Comparison of ENCODE assay signal across 21 mouse cellular contexts in the genomic region with DNA sequence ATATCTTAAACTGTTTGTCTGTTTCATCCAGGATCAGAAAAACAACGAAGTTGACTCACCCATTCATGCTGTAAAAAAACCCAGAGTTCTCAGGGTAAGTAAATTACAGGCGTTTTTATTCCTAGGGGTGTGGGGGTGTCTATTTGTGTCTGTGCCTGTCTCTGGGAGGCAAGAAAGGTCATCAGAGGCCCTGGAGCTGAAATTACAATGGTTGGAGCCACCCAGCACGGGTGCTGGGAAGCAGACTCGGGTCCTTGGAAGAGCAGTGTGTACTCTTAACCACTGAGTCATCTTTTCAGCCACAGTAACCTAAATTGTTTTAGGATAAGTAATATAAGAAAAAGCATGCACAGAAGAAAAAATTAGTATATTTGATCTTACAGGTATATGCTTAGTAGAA. TPM values are rescaled to one million over a fixed set of nuclear protein-coding genes. Genes with fewer than 3 reads are reported as not detected.
A peak's percentile ranks its signal among the peaks of the same experiment; 100 is the strongest.
DNase-seq lines count a peak whose midpoint lies in the region; ATAC-seq and TF ChIP-seq lines count a peak whose summit lies in the region.
"Had no signal": no experiment of that assay in that cellular context is flagged by ENCODE, and none has a peak within 500 bp of the region (broad histone marks: within the 10 kb centered on the region; RNA-seq: fewer than 3 reads in every experiment).

No protein-coding gene starts in this region.

- TF ChIP-seq CTCF in layer of hippocampus, adult 2 months (conservative IDR thresholded peaks at IDR 0.05) = no peak

- DNase-seq in ES-CJ7 (ENCODE audit: low read depth, low spot score) (peak; percentile 36), R1 (ENCODE audit: low read depth, low spot score) (peak; percentile 49)
- no peak for DNase-seq in layer of hippocampus, adult 2 months (ENCODE audit: low spot score in 2 of 2)
- no peak for DNase-seq in thymus, postnatal 14 days
- DNase-seq in midbrain, embryonic 14.5 days = no peak
- DNase-seq: adrenal gland, adult 8-10 months; adrenal gland, postnatal 14 days; adrenal gland, postnatal 36 days; cerebellum, adult 11-12 months; cerebellum, adult 2 months; cerebellum, adult 9-10 months; cerebellum, postnatal 10 days; cerebellum, postnatal 25 days; embryo, embryonic 11 days; forebrain, postnatal 0 days had no signal

- H3K27ac ChIP-seq in layer of hippocampus, adult 2 months = no peak overlapping the region
- no peak overlapping the region for H3K27ac ChIP-seq in midbrain, embryonic 14.5 days (replicated peaks; ENCODE audit: low read depth, low read length)
- H3K27ac ChIP-seq: embryonic facial prominence, embryonic 12.5 days; forebrain, embryonic 13.5 days; forebrain, embryonic 15.5 days had no signal

- no peaks in the 10 kb centered on the region for H3K27me3 ChIP-seq in midbrain, embryonic 14.5 days (ENCODE audit: control insufficient read depth, insufficient read depth, low read length)
- H3K27me3 ChIP-seq: embryonic facial prominence, embryonic 12.5 days; forebrain, embryonic 13.5 days; forebrain, embryonic 15.5 days; Patski had no signal

- no peaks in the 10 kb centered on the region for H3K9me3 ChIP-seq in midbrain, embryonic 14.5 days (ENCODE audit: control insufficient read depth, low read length)
- H3K9me3 ChIP-seq: embryonic facial prominence, embryonic 12.5 days; forebrain, embryonic 13.5 days; forebrain, embryonic 15.5 days; G1E had no signal

- H3K9ac ChIP-seq in midbrain, embryonic 14.5 days (replicated peaks; ENCODE audit: low read length) = no peak overlapping the region
- H3K9ac ChIP-seq: embryonic facial prominence, embryonic 12.5 days; forebrain, embryonic 13.5 days; forebrain, embryonic 15.5 days; forebrain, postnatal 0 days had no signal

- WGBS in midbrain, embryonic 14.5 days = 94% methylated on average over 4 of the region's 4 CpGs

- H3K4me2 ChIP-seq in midbrain, embryonic 14.5 days (ENCODE audit: low read length) = no peak overlapping the region
- H3K4me2 ChIP-seq: embryonic facial prominence, embryonic 12.5 days; forebrain, embryonic 13.5 days; forebrain, embryonic 15.5 days had no signal

- H3K4me3 ChIP-seq in layer of hippocampus, adult 2 months = no peak overlapping the region
- no peak overlapping the region for H3K4me3 ChIP-seq in midbrain, embryonic 14.5 days (replicated peaks; ENCODE audit: low read depth, low read length)
- H3K4me3 ChIP-seq: embryonic facial prominence, embryonic 12.5 days; forebrain, embryonic 13.5 days; forebrain, embryonic 15.5 days had no signal

- no peaks in the 10 kb centered on the region for H3K4me1 ChIP-seq in midbrain, embryonic 14.5 days (ENCODE audit: control insufficient read depth, insufficient read depth, low read length)
- H3K4me1 ChIP-seq: embryonic facial prominence, embryonic 12.5 days; forebrain, embryonic 13.5 days; forebrain, embryonic 15.5 days had no signal

- peaks cover 26% of the 10 kb centered on the region for H3K36me3 ChIP-seq in midbrain, embryonic 14.5 days (ENCODE audit: control insufficient read depth, insufficient read depth, low read length)

- no peak for ATAC-seq in midbrain, embryonic 14.5 days (ENCODE audit: low FRiP score, low TSS enrichment)
- ATAC-seq: activated CD4-positive, CD25-positive, alpha-beta regulatory T cell, adult 4 months; forebrain, embryonic 13.5 days; forebrain, embryonic 15.5 days; forebrain, postnatal 0 days; Patski had no signal

RNA-seq across cellular contexts. Expression of gene Fancm, which starts 38.5 kb away (rescaled TPM):
- 10 to 100 TPM; 13.5 to 14.1 TPM for total RNA-seq in layer of hippocampus, adult 2 months (2021)
- 8.3 and 8.6 TPM in 2 replicates for polyA plus RNA-seq in midbrain, embryonic 14.5 days (2014; fragmentation: Nextera tagmentation; extraction: Ambion mirVana)

RNA-seq across cellular contexts. Expression of gene Fkbp3, which starts 40.1 kb away (rescaled TPM):
- total RNA-seq in layer of hippocampus, adult 2 months (2021) = 100 to 1,000 TPM; 150 to 156 TPM
- 396 and 403 TPM in 2 replicates for polyA plus RNA-seq in midbrain, embryonic 14.5 days (2014; fragmentation: Nextera tagmentation; extraction: Ambion mirVana)

RNA-seq across cellular contexts. Expression of gene Mis18bp1, which starts 58.5 kb away (rescaled TPM):
- under 1 TPM; 0.23 to 0.49 TPM for total RNA-seq in layer of hippocampus, adult 2 months (2021)
- 7.3 and 16.6 TPM in 2 replicates for polyA plus RNA-seq in midbrain, embryonic 14.5 days (2014; fragmentation: Nextera tagmentation; extraction: Ambion mirVana)

Comparison
In these comparisons a context has a peak if more than half of its experiments do, and no peak if none do; other contexts are left out.
1. DNase-seq: peak in ES-CJ7 (single experiment) and R1 (single experiment); none in layer of hippocampus, adult 2 months (0 of 2), thymus, postnatal 14 days (single experiment) and midbrain, embryonic 14.5 days (single experiment).